Mouse (Mus musculus) heart, postnatal 0 days (tissue): ENCODE results near the gene Myrip.

ENCODE experiments used
- CTCF ChIP-seq: IDR thresholded peaks from 2 replicates; pipeline ENCODE4 v1.5.1; 2016; ENCODE audit warnings: antibody characterized with exemption, control low read depth, low read depth
- EP300 ChIP-seq: IDR thresholded peaks from 2 replicates; pipeline ENCODE4 v1.6.1; 2016; ENCODE audit warnings: antibody characterized with exemption, low read depth

GRCm38 (mm10) chr9:120353036-120353435 lies 51.7 kb downstream of the Myrip start:
- TF ChIP-seq EP300 = no peak
- TF ChIP-seq CTCF = no peak
